Mouse (Mus musculus) layer of hippocampus, postnatal 36 days (tissue): ENCODE data around the gene Rps3a1. TPM values are rescaled to one million over a fixed set of nuclear protein-coding genes. Genes with fewer than 3 reads are reported as not detected.
A peak's percentile ranks its signal among the peaks of the same experiment; 100 is the strongest.
"Not testable (repeated sequence)": the region's sequence is repeated elsewhere in the genome, so short reads cannot be mapped to it uniquely, and the experiment has no call there.

Experiments used
- DNase-seq, 2 experiments: peaks; one replicate each; pipeline ENCODE4 v3.0.0; 2022
- total RNA-seq, 2 experiments: library from RNA; stranded (reverse); gene quantifications; 2 replicates each; pipeline ENCODE4 v1.2.3; 2021

The Rps3a1 gene
- total RNA-seq, 2 experiments from 2014 or later = 392 to 411 TPM

DNA sequence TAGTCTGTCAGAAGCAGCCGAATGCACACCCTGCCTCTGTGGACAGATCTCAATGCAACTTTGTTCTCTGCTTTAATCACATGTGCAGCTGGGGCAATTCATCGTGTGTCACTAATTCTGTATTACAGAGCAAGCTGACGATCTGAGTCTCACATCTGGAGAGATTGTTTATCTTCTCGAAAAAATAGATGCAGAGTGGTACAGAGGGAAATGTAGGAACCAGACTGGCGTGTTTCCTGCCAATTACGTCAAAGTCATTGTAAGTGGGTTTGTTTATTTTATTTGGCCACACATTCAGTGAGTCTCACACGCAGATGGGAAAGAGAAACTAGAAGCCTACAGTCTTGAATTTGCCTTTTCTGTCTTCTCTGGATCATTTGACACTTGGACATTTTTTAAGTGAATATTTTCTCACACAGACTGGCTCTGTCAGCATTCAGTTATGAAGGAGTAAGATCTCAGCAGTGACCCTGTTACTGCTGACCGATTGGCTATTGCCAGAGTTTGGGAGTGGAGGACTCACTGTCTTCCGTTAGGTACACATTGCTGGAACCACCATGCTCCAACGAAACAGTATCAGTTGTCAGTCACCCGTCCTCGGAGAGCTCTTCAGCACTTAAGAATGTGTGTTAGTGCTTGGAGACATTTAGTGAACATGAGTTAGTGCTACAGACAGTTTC is 27.7 kb downstream of the Rps3a1 start:
- DNase-seq = peak in 1 of 2 experiments; percentile 28

DNA sequence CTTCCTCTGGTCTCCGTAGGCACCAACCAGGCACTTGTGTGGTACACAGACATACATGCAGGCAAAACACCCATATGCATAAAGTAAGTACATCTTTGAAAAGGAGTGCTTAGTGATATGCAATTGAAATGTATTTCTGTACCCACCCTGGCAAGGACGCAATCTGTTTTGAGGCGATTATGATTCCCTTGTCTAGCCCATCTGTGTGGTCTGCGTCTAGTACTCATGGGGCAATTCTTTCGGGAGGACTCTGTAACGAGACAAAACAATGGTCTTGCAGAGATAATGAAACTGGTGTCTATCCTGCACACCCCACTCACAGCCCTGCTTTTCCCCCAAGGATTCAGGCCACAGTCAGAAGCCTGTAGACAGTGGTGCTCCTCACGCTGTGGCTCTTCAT is 29.7 kb downstream of the Rps3a1 start:
- DNase-seq = no peak

DNA sequence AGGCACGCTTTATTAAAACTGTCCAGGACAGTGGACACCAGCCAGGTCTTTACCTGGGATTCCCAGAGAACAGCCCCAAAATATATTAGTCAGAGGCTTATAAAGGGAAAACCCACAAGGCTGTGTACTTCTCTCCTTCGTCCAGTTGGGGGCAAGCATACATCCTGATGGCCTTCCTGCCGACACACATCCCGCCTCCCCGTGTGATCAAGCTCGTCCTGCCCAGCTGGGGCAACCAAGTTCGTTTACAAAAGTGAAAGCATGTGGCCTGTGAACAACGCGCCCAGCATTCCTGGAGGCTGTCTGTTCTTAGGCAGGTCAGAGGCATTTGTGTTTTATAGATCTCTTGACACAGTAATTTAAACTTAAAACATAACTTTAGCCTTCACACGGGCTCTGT is 32.4 kb downstream of the Rps3a1 start:
- no peak for DNase-seq

DNA sequence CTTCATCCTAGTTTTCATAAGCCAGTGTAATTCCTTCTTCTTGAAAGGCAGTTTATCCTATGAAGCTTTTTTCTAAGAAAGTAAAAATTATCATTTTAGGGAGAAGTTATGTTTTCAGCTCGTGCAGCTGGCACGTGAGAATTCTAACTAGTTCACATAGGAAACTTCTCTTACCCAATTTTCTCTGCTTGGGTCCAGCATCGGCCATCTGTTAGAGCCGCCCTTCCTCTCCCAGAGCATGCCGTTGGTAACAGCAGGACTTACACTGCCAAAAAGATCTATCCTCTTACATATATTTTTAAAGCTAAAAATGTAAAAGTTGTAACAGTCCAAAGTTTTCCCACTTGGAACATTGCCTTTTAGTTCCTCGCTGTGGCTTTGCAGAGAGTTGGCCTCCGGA is 33.4 kb downstream of the Rps3a1 start:
- DNase-seq = no peak

DNA sequence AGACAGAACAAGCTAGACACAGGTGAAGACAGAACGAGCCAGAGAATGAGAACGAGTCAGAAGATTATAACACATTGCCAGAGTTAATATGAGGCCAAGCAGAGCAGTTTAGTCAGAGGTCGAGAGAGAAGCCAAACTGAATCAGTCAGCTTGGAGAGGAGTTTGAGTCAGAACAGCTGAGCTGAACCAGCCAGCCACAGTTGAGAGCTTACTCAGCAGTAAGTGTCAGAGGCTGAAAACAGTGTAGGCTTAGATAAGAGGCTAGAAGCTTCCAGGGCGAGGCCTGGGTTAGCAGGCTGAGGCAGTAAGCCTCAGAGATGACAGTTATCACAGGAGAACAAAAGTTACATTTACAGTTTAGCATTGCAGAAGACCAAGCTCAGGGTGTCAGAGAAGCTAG is 33.9 kb downstream of the Rps3a1 start:
- no peak for DNase-seq

DNA sequence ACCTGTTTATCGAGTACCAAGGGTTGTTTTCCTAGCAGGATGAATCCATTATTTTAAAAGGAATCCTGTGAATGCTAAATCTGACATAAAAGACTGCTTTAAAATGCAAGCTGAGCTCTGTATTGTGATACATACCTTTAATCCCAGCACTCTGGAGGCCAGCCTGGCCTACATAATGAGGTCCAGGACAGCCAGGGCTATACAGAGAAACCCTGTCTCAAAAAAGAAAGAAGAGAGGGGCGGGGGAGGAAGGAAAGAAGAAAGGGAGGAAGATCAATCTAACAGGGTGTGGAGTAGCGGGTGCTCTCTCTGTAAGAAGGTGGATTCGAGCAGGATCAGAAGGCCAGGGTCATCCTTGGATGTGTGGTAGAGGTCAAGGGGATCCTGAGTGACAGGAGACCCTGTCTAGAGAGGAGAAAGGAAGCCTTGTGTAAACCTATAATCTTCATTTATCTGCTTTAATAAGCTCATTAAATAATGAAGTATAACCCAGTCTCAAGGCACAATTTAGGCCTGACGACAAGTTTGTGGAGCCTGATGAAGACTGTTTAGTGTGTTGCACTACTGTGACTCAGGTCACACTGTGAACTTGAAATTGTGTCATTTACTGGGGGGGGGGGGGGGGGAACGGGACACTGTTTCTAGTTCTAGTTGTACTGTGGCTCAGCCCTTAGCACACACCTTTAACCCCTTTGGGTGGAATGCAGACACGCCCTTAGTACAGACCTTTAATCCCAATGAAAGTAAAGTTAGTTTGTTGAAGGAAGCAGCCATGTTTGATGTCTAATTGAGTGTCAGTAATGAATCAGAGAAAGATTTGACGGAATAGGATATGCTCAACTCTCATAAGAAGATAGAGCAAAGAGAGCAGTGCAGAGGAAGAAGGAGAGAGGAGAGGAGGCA is 34.6 kb downstream of the Rps3a1 start:
- DNase-seq = no peak

DNA sequence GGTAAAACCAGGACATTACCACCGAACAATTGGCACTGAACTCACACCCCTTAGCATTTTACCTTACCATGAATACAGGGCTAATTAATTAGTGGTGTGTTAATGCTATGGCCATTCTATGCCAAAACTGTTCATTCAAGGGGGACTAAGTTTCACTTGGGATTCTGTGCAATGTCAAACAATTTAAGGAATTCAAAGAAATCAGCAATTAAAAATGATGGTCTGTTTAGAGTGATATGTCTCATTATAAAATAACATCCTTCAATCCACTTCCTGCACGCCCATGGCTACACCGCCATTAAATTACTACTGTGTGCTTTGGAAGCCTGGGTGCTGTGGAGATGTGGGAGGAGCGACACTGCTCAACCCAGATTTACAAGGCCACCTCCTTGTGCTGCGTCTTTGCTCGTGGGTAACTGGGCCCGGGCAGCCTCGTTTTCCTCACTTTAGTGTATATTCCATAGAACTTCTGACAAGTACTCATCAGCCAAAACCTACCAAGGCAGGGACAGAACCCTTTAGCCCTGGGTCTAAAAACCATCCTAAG is 36.3 kb downstream of the Rps3a1 start:
- no peak for DNase-seq

DNA sequence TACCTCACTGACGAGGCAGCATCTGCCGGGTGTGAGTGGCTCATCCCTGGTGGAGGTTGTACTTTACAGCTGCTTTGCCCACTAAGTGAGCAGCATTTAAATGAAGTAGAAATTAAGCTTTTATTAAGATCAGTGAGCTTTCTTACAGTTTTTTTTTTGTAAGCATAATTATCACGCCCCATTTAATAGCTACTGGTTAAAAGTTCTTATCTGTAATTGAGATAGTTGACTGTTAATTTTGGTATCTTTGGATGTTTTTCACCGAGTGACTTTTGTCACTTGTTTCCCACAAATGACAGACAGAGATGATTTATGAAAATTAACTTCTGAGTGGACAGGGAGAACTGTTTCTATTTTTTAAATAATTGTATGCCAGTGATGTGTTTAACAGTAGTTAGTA is 37.6 kb downstream of the Rps3a1 start:
- no peak for DNase-seq

DNA sequence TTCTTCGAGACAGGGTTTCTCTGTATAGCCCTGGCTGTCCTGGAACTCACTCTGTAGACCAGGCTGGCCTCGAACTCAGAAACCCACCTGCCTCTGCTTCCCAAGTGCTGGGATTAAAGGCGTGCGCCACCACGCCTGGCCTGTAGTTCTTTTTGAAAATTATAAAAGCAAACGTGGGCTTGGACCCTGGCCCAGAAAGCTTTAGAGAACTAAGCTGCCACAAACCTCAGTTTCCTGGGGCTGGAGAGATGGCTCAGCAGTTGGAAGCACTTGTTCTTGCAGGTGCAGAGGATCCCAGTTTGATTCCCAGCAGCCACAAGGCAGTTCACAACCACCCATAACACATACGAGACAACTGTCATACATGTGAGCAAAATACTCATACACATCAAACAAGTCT is 38.1 kb downstream of the Rps3a1 start:
- not testable (repeated sequence) for DNase-seq

DNA sequence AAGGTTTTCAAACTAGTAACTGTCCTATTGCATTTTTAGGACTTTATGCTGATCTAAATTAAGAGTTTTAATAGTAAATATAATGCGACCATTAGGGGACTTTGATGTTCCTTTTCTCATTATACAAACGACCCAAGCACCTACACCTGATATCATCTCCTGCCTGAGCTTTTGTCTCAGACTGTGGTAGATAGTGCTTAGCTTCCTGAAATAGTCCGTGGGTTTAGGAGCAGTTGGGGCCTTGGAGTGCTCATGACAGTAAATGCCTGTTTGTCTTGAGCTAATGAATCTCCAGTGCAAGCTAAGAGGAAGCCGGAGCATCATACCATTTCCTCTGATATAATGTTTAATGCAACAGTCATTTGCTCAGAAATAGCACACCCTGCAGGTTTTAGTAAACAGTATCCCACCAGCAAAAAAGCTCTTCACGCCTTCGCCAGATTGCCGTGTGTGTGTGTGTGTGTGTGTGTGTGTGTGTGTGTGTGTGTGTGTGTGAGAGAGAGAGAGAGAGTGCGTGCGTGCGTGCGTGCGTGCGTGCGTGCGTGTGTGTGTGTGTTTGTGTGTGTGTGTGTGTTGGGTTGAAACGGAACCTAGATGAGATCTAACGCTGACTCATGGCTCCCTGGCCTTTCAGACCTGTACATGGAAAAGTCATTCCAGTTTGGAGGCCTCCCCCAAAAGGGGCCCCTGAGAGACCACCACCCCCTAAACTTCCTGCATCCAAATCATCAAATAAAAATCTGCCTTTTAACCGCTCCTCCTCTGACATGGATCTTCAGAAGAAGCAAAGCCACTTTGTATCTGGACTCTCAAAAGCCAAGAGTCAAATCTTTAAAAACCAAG is 38.8 kb downstream of the Rps3a1 start:
- DNase-seq = no peak

DNA sequence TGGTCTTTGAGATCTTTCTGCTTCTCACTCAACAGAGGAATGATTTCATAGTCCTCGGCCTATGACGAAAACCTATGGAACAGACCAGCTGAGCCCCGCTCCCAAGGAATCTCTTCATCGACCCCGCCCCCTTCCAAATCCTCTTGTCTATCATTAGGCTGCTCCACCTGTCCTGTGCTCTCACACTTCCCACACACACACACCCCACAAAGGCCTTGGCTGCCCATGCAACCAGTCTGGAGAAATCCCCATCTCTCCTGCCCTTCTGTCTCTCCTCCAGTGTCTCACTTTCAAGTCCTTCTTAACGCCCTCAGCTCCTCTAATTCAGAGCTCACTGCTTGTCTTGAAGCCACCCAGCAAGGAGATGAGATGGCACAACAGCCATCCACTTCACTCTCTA is 40.5 kb downstream of the Rps3a1 start:
- DNase-seq = no peak

DNA sequence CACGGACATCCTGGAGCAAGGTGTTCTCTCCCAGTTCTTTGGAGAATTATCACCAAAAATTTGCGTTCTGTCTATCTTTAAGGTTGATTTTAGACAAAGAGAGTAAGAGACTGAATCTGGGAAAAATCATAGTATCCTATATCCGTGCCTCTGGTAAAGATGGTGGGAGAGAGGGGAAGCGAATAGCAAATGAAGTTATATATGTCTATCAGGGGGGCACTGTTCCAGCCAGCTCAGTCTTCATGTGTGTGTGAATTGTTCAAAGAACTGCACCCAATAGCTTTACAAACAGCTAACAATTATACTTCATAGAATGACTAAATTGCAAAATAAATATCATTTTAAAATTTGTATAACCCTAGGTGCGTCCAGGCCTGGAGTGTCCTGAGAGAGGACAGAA is 48.6 kb downstream of the Rps3a1 start:
- no peak for DNase-seq

DNA sequence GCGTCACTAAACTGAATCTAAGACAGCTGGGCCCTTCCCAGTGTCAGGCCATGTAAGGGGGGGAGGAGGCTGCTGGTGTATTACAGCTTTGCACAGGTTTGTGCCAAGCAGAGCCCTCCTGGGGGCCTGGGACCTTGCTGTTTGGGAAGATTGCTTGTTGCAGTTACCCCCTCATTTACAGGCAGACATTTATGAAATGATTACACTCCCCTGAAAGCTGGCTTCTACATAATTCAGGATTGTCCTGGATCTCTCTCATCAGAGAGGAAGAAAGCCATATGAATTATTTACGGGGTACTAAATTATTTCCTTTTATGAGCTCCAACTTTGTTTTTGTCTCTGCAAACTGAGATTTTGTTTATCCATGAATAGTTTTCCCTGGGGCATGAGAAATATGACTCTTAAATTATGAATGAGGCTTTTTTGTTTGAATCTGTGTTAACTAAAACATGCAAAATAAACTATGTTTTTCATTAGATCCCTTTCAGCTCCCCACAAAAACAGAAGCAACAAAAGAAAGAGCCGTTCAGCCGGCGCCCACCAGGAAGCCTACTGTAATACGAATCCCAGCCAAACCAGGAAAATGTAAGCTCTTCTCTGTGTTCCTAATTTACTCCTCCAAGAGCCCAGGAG is 49.2 kb downstream of the Rps3a1 start:
- no peak for DNase-seq

Other genes with a start within 250 kb of the Rps3a1 start
- gene Sh3d19, start 171.6 kb downstream of the Rps3a1 start, total RNA-seq = 10 to 100 TPM; 23.4 to 26.4 TPM
- gene Prss48, start 140.2 kb downstream of the Rps3a1 start, total RNA-seq = not detected
- 10 to 100 TPM; 25.7 to 29.9 TPM for gene Lrba, start 82.0 kb upstream of the Rps3a1 start, total RNA-seq